Mouse (Mus musculus) embryonic facial prominence, embryonic 11.5 days (tissue): ENCODE data around the gene Tspan18. TPM values are rescaled to one million over a fixed set of nuclear protein-coding genes. Genes with fewer than 3 reads are reported as not detected.

Experiments used
- ATAC-seq: fragments of 200-750 bp; cut with Nextera tagmentation; replicated peaks from 2 replicates; pipeline ENCODE4 v1.8.0; 2017; ENCODE audit warnings: low read depth; ENCODE audit not compliant: insufficient number of reproducible peaks, low FRiP score, low TSS enrichment
- DNase-seq: peaks from one replicate; pipeline ENCODE4 v3.0.0-alpha.2; 2015; ENCODE audit warnings: low spot score
- H3K27ac ChIP-seq: fragments of 300-500 bp; sonication (generic); replicated peaks from 2 replicates; pipeline ENCODE4 v1.5.1; 2014; ENCODE audit warnings: mild to moderate bottlenecking, low read depth, low read length, control low read depth
- H3K27me3 ChIP-seq: fragments of 300-500 bp; sonication (generic); 2 replicates; pipeline ENCODE4 v1.6.1; 2014; ENCODE audit warnings: mild to moderate bottlenecking, low read length, moderate library complexity, mixed read lengths; ENCODE audit not compliant: control insufficient read depth, insufficient read depth
- H3K36me3 ChIP-seq: fragments of 300-500 bp; sonication (generic); replicated peaks from 2 replicates; pipeline ENCODE4 v1.6.1; 2014; ENCODE audit warnings: low read depth, mild to moderate bottlenecking, low read length, moderate library complexity, mixed read lengths; ENCODE audit not compliant: control insufficient read depth, insufficient read depth
- H3K4me1 ChIP-seq: fragments of 300-500 bp; sonication (generic); 2 replicates; pipeline ENCODE4 v1.6.1; 2014; ENCODE audit warnings: low read length, mixed read lengths; ENCODE audit not compliant: control insufficient read depth, insufficient read depth
- H3K4me2 ChIP-seq: fragments of 300-500 bp; sonication (generic); 2 replicates; pipeline ENCODE4 v1.6.1; 2014; ENCODE audit warnings: low read depth, mild to moderate bottlenecking, control low read depth, low read length, moderate library complexity
- H3K4me3 ChIP-seq: fragments of 300-500 bp; sonication (generic); 2 replicates; pipeline ENCODE4 v1.5.1; 2014; ENCODE audit warnings: low read depth, low read length, control low read depth
- H3K9ac ChIP-seq: fragments of 300-500 bp; sonication (generic); replicated peaks from 2 replicates; pipeline ENCODE4 v1.6.1; 2014; ENCODE audit warnings: mild to moderate bottlenecking, control low read depth, low read length
- H3K9me3 ChIP-seq: fragments of 300-500 bp; sonication (generic); replicated peaks from 2 replicates; pipeline ENCODE4 v1.6.1; 2016; ENCODE audit warnings: mild to moderate bottlenecking, low read length, inconsistent platforms, mixed read lengths; ENCODE audit not compliant: control insufficient read depth
- WGBS: fragments of 180-500 bp; shearing (Covaris S2); extraction: QIAGEN DNeasy Blood & Tissue Kit; methylation state at CpG from one replicate; pipeline ENCODE4 v1.1.7; 2014; 5-methylcytosine and 5-hydroxymethylcytosine counted together
- polyA plus RNA-seq: library from polyadenylated mRNA; unstranded; fragments of >200 nt; fragmentation: Nextera tagmentation; extraction: Ambion mirVana; gene quantifications from 2 replicates; pipeline ENCODE4 v1.2.1, GENCODE M21; 2014

The Tspan18 gene
- polyA plus RNA-seq, 1 experiment from 2014 or later, result 21.6 TPM

DNA sequence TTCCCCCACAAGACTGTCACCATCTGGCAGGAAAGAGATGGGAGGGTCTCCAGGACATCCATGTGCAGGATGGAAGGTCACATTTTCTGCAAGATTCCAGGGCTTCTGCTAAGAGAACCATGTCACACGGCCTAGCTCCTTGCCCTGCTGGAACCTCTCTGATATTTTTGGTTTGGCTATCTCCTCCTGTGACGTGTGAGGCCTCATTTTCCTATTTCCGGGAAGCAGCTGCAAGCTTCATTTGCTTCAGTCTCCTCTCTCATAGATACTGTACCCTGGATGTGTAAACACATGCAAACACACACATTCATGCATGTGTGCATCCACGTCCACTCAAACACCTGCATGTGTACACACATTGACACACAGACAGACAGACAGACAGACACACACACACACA is 171.5 kb downstream of the Tspan18 start:
- no peaks in the 10 kb centered on the region for H3K9me3 ChIP-seq
- DNase-seq (no peak), ATAC-seq (no peak)
- no peaks in the 10 kb centered on the region for H3K36me3 ChIP-seq
- H3K4me1 ChIP-seq, result no peaks in the 10 kb centered on the region
- H3K27me3 ChIP-seq, result no peaks in the 10 kb centered on the region
- H3K4me3 ChIP-seq, result no peak overlapping the region
- H3K27ac ChIP-seq, result no peak overlapping the region
- no peak overlapping the region for H3K9ac ChIP-seq
- 71% methylated on average over 4 of the region's 4 CpGs for WGBS
- no peak overlapping the region for H3K4me2 ChIP-seq

DNA sequence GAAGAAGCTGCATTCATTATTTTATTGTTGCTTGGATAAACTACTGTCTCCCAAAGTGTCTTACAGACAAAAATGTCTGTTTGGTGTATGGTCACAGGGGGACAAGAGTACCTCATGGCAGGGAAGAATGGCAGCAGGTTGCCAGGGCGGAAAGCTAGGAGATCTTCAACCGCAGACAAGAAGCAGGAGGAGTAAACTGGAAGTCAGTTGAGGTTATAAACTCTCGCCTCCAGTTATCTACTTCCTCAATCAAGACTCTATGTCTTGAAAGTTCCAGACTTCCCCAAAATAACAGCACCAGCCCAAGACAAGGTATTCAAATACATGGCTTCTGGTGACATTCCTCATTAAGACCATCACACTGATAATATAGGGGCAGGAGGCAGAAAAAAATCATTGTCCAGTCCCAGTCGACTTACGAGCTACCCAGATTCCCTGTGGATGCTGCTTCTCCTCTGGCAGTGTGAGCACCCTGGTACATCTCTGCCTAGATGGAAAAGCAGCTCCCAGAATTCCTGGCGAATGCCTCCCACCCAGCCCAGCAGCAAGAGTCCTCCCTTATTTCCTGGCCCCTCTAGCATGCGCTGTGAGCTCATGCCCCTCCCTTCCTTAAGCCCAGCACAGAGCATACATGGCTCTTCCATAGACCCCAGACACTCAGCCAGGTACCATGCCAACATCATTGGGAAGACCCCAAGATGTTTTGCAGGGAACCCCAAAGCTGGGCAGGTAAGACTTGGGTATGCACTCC is 172.2 kb downstream of the Tspan18 start:
- 86% methylated on average over 7 of the region's 7 CpGs for WGBS
- Histone ChIP-seq H3K4me1 (no peaks in the 10 kb centered on the region), H3K4me2 (no peak overlapping the region), H3K9ac (no peak overlapping the region), H3K4me3 (no peak overlapping the region), H3K27ac (no peak overlapping the region), H3K36me3 (no peaks in the 10 kb centered on the region), H3K27me3 (no peaks in the 10 kb centered on the region), H3K9me3 (no peaks in the 10 kb centered on the region)
- DNase-seq (no peak), ATAC-seq (no peak)

DNA sequence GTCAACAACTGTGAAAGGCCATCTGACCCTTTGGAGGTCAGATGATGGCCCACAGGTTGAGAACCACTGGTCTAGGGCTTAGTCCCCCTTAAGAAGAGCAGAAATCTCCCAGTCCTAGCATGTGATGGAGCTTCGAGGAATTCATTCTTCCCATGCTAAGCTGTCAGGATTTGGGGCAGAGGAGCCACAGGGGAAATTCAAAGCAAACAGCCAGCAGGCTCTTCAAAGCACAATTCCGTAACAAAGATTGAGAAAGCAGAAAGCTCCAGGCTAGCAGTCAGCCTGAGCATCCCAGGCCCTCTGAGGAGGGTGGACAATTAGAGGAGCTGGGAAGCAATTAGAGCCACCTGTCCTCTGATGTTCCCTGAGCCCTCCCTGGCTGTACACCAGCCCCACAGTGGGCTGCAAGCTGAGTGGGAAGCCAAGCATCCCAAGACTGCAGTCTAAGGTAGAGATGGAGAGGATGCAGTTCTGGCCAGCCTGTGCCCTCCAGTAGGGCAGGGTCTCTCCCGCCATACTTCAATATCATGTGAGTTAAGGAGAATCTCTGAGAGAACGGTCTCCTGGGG is 173.8 kb downstream of the Tspan18 start:
- H3K27ac ChIP-seq, result no peak overlapping the region
- 71% methylated on average over 4 of the region's 4 CpGs for whole genome bisulfite sequencing
- no peak overlapping the region for H3K4me3 ChIP-seq
- ATAC-seq (no peak), DNase-seq (no peak)
- no peaks in the 10 kb centered on the region for H3K27me3 ChIP-seq
- H3K4me2 ChIP-seq, result no peak overlapping the region
- no peaks in the 10 kb centered on the region for H3K36me3 ChIP-seq
- no peaks in the 10 kb centered on the region for H3K9me3 ChIP-seq
- H3K9ac ChIP-seq, result no peak overlapping the region
- no peaks in the 10 kb centered on the region for H3K4me1 ChIP-seq

DNA sequence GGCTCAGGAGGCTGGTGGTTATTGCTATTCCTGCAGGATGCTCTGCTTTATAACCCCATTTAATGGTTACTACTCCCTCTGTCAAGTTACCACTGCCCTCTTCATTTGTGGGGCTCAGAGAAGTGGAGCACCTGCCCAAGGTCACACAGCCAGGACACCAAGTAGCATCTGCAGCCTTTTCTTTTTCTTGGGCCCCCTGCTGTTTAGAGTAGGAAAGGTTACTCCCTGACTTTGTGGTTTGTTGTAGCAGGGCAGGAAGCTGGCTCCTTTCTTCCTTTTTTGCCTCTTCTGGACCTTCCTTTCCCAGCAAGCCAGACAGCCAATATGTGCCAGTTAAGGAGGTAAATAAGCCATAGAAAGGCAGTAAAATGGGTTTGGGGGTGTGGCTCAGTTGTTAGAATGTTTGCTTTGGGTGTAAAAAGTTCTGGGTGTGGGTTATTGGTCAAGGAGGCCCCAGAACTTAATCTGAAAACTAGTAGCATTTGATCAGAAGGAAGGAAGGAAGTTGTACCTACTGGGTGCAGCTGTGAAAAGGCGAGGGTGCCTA is 179.7 kb downstream of the Tspan18 start:
- no peak overlapping the region for H3K27ac ChIP-seq
- H3K36me3 ChIP-seq, result no peaks in the 10 kb centered on the region
- DNase-seq (no peak), ATAC-seq (no peak)
- H3K9ac ChIP-seq, result no peak overlapping the region
- WGBS, result 70% methylated on average over 1 of the region's 1 CpGs
- H3K4me1 ChIP-seq, result no peaks in the 10 kb centered on the region
- no peaks in the 10 kb centered on the region for H3K9me3 ChIP-seq
- no peak overlapping the region for H3K4me3 ChIP-seq
- no peak overlapping the region for H3K4me2 ChIP-seq
- no peaks in the 10 kb centered on the region for H3K27me3 ChIP-seq

DNA sequence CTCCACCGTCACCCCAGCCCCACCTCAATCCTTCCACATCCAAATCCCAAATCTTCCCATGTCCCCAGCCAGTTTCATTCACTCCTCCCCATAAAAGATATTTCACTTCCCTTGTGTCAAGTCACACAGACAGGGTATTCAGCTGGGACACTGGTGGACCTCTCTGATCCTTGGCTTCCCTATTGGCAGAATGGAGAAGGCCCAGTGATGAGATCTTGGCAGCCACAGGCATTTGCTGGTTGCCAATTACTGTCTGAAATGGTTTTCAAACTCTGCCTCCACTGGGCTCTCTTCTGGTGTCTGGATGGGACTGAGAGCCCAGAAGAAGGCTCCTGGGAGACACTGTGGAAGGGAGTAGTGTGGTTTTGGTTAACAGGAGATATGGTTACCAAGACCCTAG is 180.5 kb downstream of the Tspan18 start:
- Histone ChIP-seq H3K36me3 (no peaks in the 10 kb centered on the region), H3K4me2 (no peak overlapping the region), H3K4me3 (no peak overlapping the region), H3K27ac (no peak overlapping the region), H3K27me3 (no peaks in the 10 kb centered on the region), H3K4me1 (no peaks in the 10 kb centered on the region), H3K9me3 (no peaks in the 10 kb centered on the region), H3K9ac (no peak overlapping the region)
- 96% methylated on average over 1 of the region's 1 CpGs for WGBS
- DNase-seq (no peak), ATAC-seq (no peak)

DNA sequence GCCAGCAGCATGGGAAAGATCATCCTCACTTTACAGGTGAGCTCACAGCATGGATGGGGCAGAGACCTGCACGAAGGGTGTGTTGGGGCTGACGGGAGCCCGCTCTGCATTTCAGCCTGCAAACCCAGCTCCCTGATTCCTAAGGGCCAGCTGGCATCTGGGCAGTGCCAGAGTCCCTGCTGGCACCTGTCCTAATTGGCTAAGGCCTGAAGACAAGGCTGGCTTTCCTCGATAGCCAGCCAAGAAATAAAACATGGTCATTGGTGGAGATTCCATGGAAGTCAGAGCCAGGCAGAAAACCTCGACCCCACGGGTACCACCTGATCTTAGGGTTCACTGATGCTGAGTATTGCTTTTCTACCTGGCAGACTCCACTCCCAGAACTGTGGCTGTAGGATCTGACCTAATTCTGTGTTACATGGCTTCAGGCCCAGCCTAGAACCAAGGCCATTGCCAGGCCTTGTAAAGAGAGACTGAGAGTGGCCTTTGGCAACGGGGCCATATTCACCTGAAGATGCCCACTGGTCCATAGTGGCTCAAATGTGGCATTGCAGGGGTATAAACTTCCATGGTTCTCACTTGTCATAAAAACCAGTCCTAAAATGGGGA is 181.3 kb downstream of the Tspan18 start:
- no peak overlapping the region for H3K4me2 ChIP-seq
- no peak overlapping the region for H3K4me3 ChIP-seq
- no peaks in the 10 kb centered on the region for H3K4me1 ChIP-seq
- no peaks in the 10 kb centered on the region for H3K9me3 ChIP-seq
- WGBS, result 86% methylated on average over 7 of the region's 7 CpGs
- no peak overlapping the region for H3K9ac ChIP-seq
- H3K27ac ChIP-seq, result no peak overlapping the region
- DNase-seq, result no peak
- no peaks in the 10 kb centered on the region for H3K27me3 ChIP-seq
- no peaks in the 10 kb centered on the region for H3K36me3 ChIP-seq
- ATAC-seq, result no peak

DNA sequence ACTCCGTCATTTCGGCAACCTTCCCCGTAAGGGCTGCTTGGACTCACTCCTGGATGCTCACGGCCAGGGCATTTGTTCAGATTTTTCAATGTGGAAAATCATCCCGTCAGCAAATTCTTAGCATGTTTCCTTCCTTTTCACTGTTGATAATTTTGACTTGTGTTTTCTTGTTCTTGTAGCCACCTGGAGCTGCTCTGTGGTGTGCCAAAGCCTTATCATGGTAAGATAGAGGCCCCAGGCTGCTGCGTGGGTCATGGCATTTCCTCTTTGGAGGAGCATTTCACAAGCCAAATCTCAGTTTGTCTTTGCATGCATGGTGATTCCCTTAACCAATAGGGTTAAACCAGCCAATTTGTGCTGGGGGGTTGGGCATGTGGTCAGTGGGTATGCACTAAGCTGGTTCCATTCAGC is 182.1 kb downstream of the Tspan18 start:
- Histone ChIP-seq H3K9me3 (no peaks in the 10 kb centered on the region), H3K4me1 (no peaks in the 10 kb centered on the region), H3K9ac (no peak overlapping the region), H3K4me3 (no peak overlapping the region), H3K4me2 (no peak overlapping the region), H3K27ac (no peak overlapping the region), H3K36me3 (no peaks in the 10 kb centered on the region), H3K27me3 (no peaks in the 10 kb centered on the region)
- ATAC-seq, result no peak
- 77% methylated on average over 6 of the region's 6 CpGs for WGBS
- DNase-seq, result no peak
